Mouse (Mus musculus): ENCODE results near the gene Rnf215. TPM values are rescaled to one million over a fixed set of nuclear protein-coding genes. Genes with fewer than 3 reads are reported as not detected.

Gene Rnf215
- 62.6 and 66.7 TPM in 2 replicates for polyA plus RNA-seq (2012; rRNA removed)

DNA sequence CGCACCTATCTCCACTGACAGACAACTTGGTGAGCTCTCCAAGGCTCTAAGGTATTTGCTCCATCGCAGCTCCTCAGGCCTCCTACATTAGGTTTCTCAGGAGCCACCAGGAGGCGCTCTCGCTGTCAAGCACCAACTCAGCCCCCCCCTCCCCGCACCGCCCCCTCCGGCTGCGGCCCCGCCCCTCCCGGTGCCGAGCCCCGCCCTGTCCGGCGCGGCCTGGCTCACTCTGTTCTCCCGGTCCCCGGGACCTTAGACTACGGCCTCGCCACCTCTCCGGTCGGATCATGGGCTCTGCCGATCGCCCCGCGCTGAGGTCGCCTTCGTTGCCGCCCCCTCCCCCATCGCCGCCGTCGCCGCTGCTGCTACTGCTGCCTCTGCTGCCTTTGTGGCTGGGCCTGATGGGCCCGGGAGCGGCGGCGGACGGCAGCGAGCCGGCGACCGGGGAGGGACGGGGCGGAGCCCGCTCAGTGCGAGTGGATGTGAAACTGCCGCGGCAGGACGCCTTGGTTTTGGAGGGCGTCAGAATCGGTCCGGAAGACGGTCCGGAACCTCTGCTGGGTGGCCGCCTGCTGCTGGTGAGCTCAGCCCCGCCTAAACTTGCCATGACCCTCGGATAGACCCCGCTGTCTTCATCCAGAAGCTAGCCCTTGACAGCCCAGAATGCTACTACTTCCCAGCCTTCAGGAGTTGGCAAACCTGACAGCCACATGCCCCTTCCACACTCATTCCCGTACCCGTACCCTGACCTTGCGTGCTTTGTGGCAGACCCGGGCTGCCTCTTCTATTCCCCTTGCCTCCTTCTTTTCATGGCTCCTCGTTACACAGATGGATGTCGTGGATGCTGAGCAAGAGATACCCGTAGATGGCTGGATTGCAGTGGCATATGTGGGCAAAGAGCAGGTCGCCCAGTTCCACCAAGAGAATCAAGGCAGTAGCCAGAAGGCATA is at the start of gene Rnf215:
Gene Rnf215 (plus strand): TSS at position 217 of the 950 bp plus-strand sequence.

DNA sequence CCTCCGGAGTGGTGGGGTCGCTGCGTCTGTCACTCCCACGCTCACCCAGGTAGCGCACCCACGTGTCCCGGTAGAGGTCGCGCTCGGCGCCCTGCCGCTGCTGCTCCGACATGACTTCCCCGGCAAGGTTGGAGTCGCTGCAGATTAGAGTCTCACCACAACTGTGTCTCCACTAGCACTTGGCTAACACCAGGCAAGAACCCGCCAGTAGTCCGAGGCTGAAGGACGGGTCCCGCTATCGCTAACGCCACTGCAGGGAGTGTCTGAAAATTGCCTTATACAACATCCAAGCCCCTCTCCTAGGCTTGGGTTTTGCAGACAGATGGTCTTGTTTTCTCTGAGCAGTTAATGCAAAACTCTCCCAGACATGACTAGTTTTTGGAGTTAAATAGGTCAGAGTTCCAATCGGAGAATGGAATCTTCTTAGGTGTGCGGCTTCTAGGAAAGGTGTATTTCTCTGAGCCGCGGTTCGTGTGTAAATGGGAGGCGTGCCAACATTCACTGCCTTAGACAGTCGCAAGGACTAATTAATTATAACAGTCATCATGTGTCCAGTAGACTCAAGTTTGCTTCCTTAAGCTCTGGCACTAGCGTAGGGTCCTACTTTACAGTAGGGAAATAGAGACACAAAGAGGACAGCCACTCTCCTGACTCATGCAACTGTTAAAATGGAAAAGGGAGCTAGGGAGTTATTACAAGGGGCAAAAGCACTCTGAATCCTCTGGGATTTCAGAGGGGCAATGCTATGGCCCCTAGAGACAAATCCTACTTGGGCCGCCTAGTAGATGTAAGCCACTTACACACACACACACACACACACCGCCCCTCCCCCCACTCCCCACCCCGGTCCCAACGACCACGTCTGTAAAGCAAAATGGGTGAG is 39.6 kb upstream of the Rnf215 start, which contains the start of gene Mtfp1:
Gene Mtfp1 (minus strand): TSS at position 275 of the 883 bp plus-strand sequence.

DNA sequence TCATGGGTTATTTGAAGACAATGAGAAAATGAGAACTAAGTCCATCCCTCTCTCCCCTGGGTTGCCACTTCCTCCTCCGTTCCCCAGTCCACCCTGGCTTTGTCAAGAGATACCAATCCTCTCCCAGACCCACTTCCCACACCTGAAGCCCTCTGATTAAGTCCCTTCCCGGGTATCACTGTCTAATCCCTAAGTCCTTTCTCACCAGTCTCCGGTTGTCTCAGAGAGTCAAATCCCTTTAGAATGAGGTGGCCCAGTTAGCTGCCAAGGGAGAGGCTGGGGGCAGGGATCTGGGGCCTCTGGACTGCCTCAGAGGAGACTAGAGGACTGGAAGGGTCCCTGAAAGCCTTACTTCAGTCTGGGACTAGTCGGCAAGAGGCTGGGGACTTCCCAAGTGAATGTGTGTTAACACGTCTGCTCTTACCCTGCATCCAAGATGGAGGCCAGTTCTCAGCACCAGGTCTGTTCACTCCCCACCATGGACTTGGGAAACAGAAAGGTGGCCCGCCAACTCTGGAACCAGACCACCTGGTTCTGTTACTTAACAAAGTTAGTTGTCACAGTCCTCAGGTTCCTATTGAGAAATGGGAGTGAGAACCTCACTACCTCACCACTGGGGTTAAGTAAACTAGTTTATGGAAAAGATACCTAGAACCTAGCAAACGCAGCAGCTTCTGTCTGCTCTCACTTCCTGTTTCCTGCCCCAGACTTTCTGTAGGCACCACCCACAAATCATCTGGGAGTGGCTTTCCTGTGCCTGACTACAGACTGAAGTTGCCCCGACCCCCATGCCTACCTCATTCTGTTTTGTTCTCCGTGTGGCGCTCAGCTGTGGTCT is 12.0 kb upstream of the Rnf215 start, which contains the start of gene Sec14l2:
Gene Sec14l2 (minus strand): TSS at position 674 of the 838 bp plus-strand sequence.

DNA sequence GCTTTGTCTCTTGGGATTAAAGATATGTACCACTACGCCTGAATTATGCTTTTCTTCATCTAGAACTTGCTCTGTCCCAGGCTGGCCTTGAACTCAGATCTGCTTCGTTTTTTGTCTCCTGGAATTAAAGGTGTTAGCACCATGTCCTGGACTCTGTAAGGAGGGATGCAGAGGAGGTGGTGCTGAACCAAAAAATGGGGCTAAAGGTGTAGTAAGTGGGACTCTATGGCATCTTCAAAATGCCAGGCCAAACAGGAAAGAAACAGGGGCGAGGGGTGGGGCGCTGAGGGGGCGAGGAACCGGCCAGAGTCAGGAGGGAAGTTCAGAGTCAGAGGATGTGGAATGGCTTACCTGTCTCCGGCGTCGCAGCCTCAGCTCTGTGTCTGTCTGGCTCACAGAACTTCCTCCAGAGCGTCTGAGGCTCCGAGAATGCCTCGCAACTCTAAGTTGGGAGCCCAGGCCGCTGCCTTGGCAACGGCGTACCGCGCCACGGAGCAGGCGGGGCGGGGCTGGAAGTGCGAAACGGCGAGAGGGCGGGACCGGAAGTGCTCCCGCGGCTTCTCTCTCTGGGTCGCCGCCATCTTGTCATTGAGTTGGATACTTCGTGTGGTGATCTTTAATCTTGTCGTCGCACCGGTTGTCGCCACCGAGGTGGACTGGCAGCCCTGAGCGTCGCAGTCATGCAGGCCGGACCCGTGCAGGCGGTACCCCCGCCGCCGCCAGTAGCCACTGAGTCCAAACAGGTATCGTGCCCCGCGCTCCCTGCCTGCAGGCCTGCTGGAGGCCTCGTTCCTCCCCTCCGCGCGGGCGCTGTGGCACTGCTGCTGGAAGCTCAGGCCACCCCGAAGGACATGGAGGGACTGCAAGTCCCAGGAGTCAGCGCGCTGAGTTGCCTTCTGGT is 25.1 kb downstream of the Rnf215 start, which contains the start of the genes Ccdc157 and Sf3a1:
Gene Ccdc157 (minus strand): TSS at position 486 of the 901 bp plus-strand sequence.
Gene Sf3a1 (plus strand): TSS at position 543 of the 901 bp plus-strand sequence.

DNA sequence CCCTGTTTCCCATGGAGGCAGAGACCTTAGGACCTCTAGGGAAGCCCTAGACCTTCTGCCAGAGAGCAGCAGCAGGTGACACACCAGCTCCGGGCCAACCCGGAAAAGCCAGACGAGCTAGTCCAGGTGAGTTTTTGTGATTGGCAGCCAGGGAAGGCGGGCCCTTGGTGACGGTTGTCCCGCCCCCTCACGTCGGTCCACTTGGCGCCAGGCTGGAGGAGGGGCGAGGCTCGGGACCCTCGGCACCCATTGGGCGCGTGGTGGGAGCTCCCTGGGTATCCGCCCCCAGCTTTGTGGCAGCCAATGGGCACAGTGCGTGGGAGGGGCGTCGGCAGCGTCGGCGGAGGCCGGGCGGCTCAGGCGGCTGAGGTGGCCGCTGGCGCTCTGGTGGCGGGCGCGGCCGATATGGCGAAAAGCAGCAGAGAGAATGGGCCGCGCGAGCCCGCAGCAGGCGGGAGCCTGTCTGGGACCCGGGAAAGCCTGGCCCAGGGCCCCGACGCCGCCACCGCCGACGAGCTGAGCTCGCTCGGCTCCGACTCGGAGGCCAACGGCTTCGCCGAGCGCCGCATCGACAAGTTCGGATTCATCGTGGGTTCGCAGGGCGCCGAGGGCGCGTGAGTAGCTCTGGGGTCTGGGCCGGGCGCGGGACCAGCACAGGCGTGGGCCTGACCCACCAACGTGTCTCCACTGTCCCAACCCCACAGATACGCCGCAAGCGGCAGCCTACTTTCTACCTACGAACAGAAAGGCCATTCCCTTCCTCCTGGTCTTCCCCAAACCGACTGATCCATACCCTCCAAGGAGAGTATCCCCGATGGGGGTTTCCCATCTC is 51.7 kb downstream of the Rnf215 start, which contains the start of gene Tbc1d10a:
Gene Tbc1d10a (plus strand): TSS at position 304 of the 832 bp plus-strand sequence.

Other genes with a start within 250 kb of the Rnf215 start
- gene 4921536K21Rik, start 240.1 kb upstream of the Rnf215 start, polyA plus RNA-seq (2012; rRNA removed), result 0.70 and 0.98 TPM in 2 replicates
- gene Dusp18, start 240.0 kb upstream of the Rnf215 start, polyA plus RNA-seq (2012; rRNA removed), result 16.0 and 17.2 TPM in 2 replicates
- gene Slc35e4, start 220.5 kb upstream of the Rnf215 start, polyA plus RNA-seq (2012; rRNA removed), result 9.2 TPM in 2 replicates
- 19.4 and 26.9 TPM in 2 replicates for gene Tcn2, start 203.0 kb upstream of the Rnf215 start, polyA plus RNA-seq (2012; rRNA removed)
- gene Pes1, start 171.2 kb upstream of the Rnf215 start, polyA plus RNA-seq (2012; rRNA removed), result 61.5 and 64.1 TPM in 2 replicates
- gene 4930556J24Rik, start 158.4 kb upstream of the Rnf215 start, polyA plus RNA-seq (2012; rRNA removed), result 0.08 TPM in 1 of 2 replicates, not detected in the other
- 2.5 and 4.3 TPM in 2 replicates for gene Gal3st1, start 151.6 kb upstream of the Rnf215 start, polyA plus RNA-seq (2012; rRNA removed)
- not detected in 2 replicates for gene Sec14l4, start 103.7 kb upstream of the Rnf215 start, polyA plus RNA-seq (2012; rRNA removed)
- gene Sec14l3, start 70.4 kb upstream of the Rnf215 start, polyA plus RNA-seq (2012; rRNA removed), result 0.11 and 0.22 TPM in 2 replicates
- 5.5 and 5.7 TPM in 2 replicates for gene Mtfp1, start 39.8 kb upstream of the Rnf215 start, polyA plus RNA-seq (2012; rRNA removed)
- 4.5 and 6.8 TPM in 2 replicates for gene Sec14l2, start 11.8 kb upstream of the Rnf215 start, polyA plus RNA-seq (2012; rRNA removed)
- 13.8 and 16.7 TPM in 2 replicates for gene Ccdc157, start 25.1 kb downstream of the Rnf215 start, polyA plus RNA-seq (2012; rRNA removed)
- 86.8 and 88.9 TPM in 2 replicates for gene Sf3a1, start 25.1 kb downstream of the Rnf215 start, polyA plus RNA-seq (2012; rRNA removed)
- 38.0 and 43.3 TPM in 2 replicates for gene Tbc1d10a, start 51.6 kb downstream of the Rnf215 start, polyA plus RNA-seq (2012; rRNA removed)
- 1.4 and 3.1 TPM in 2 replicates for gene Castor1, start 83.0 kb downstream of the Rnf215 start, polyA plus RNA-seq (2012; rRNA removed)
- gene Osm, start 101.2 kb downstream of the Rnf215 start, polyA plus RNA-seq (2012; rRNA removed), result 0.17 and 0.36 TPM in 2 replicates
- gene Lif, start 122.4 kb downstream of the Rnf215 start, polyA plus RNA-seq (2012; rRNA removed), result 0.10 and 0.16 TPM in 2 replicates

Measured in central nervous system, embryonic 14 days (tissue).